Comparison of ENCODE assay signal across 1 mouse cellular context in genomic region chr1:20943016-20943415, GRCm38 (mm10).
TF ChIP-seq lines count a peak whose summit lies in the region.

No protein-coding gene starts in this region.

TF ChIP-seq in CH12.LX, 34 proteins besides CTCF, POLR2A, EP300 and RAD21:
- TF ChIP-seq ETS1 (conservative IDR thresholded peaks at IDR 0.05; ENCODE audit: low read depth, low read length) (no peak), MAX (IDR thresholded peaks at IDR 0.05; ENCODE audit: low read length) (no peak), JUN (IDR thresholded peaks at IDR 0.05; ENCODE audit: insufficient read depth, low read depth, low read length) (no peak), GABPA (IDR thresholded peaks at IDR 0.05; ENCODE audit: insufficient replicate concordance, low read depth, low read length) (no peak), ZKSCAN1 (IDR thresholded peaks at IDR 0.05; ENCODE audit: borderline replicate concordance, low read depth, low read length) (no peak), ZMIZ1 (IDR thresholded peaks at IDR 0.05; ENCODE audit: low read depth, low read length) (no peak), ELF1 (IDR thresholded peaks at IDR 0.05; ENCODE audit: low read depth, low read length) (no peak), TBP (conservative IDR thresholded peaks at IDR 0.05; ENCODE audit: low read depth, low read length) (no peak), MAFK (IDR thresholded peaks at IDR 0.05; ENCODE audit: insufficient replicate concordance, low read length) (no peak), UBTF (IDR thresholded peaks at IDR 0.05; ENCODE audit: low read depth, low read length) (no peak), NRF1 (IDR thresholded peaks at IDR 0.05; ENCODE audit: low read depth, low read length) (no peak)
